Mouse (Mus musculus): ENCODE measurements at regions not wholly inside any gene's neighbourhood (a gene's known extent, or its start where the extent isn't known, plus 50 kb on each side); places are given as distances from the start of the nearest gene placed in this dataset.
"Not testable (repeated sequence)": the region's sequence is repeated elsewhere in the genome, so short reads cannot be mapped to it uniquely, and the experiment has no call there.

DNA sequence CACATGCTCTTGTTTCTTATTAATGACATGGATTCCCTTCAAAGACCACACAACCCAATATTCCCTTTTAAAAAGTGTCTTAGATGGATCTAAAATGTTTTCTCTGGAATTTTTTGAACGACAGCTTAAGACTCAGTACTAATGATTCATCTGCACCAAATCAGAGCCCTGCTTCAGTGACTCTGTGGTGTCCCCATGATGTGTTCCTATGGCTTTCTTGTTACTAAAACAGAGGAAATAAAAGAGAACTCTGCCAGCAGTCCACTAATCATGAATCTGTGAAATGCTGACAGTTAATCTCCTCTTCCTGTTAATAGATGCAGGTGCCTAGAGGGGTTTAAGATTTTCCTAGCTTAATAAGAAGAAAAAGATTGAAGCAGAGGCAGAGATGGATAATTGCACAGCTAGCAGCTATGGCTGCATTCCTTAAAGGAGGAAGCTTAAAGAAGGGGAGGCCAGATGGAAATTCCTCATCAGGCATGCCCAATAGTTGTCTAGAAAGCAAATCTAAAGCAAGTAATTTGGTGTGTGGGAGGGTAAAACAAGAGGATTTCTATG is 173.0 kb upstream of the Kcnj3 start:
- Histone ChIP-seq H3K36me3 (ENCODE audit: insufficient read depth, low read length) (no peaks in the 10 kb centered on the region), H3K4me1 (ENCODE audit: insufficient read depth, low read length) (no peaks in the 10 kb centered on the region), H3K27ac (ENCODE audit: low read length) (no peak overlapping the region), H3K9ac (replicated peaks; ENCODE audit: low read length) (no peak overlapping the region), H3K4me3 (ENCODE audit: low read length) (no peak overlapping the region), H3K4me2 (replicated peaks; ENCODE audit: low read depth, low read length) (no peak overlapping the region), H3K27me3 (ENCODE audit: insufficient read depth, low read length) (no peaks in the 10 kb centered on the region), H3K9me3 (ENCODE audit: low read length) (no peaks in the 10 kb centered on the region)
- no peak for ATAC-seq (ENCODE audit: low FRiP score, low TSS enrichment)
- WGBS = 79% methylated on average over 1 of the region's 1 CpGs

GRCm38 (mm10) chr2:55263847-55264449 is 171.8 kb upstream of the Kcnj3 start:
- 46% methylated on average over 1 of the region's 2 CpGs for WGBS
- Histone ChIP-seq H3K27me3 (ENCODE audit: insufficient read depth, low read length) (no peaks in the 10 kb centered on the region), H3K9me3 (ENCODE audit: low read length) (no peaks in the 10 kb centered on the region), H3K9ac (replicated peaks; ENCODE audit: low read length) (no peak overlapping the region), H3K4me3 (ENCODE audit: low read length) (no peak overlapping the region), H3K27ac (ENCODE audit: low read length) (no peak overlapping the region), H3K36me3 (ENCODE audit: insufficient read depth, low read length) (no peaks in the 10 kb centered on the region), H3K4me2 (replicated peaks; ENCODE audit: low read depth, low read length) (no peak overlapping the region), H3K4me1 (ENCODE audit: insufficient read depth, low read length) (no peaks in the 10 kb centered on the region)
- no peak for ATAC-seq (ENCODE audit: low FRiP score, low TSS enrichment)

DNA sequence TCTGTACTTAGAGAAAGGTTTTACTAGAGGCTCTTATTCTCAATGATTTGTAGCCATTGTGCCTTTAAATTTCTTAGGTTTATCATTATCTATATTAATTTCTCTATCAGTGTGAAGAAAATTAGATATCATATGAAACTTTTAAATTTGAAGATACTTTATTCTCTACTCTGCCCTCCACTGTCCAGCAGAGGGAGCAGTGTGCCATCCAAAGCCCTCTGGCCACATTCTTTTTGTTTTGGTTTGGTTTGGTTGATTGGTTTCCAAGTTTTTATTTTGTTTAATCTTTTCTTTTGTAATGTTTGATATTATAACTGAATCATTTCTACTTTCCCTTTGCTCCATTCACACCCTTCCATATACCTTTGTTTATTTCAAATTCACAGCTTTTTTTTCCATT is 129.4 kb upstream of the Kcnj3 start:
- H3K27me3 ChIP-seq (ENCODE audit: insufficient read depth, low read length) = no peaks in the 10 kb centered on the region
- ATAC-seq (ENCODE audit: low FRiP score, low TSS enrichment) = no peak
- no peak overlapping the region for H3K9ac ChIP-seq (replicated peaks; ENCODE audit: low read length)
- H3K4me2 ChIP-seq (replicated peaks; ENCODE audit: low read depth, low read length) = no peak overlapping the region
- H3K4me1 ChIP-seq (ENCODE audit: insufficient read depth, low read length) = no peaks in the 10 kb centered on the region
- H3K4me3 ChIP-seq (ENCODE audit: low read length) = no peak overlapping the region
- no peak overlapping the region for H3K27ac ChIP-seq (ENCODE audit: low read length)
- no peaks in the 10 kb centered on the region for H3K36me3 ChIP-seq (ENCODE audit: insufficient read depth, low read length)
- no peaks in the 10 kb centered on the region for H3K9me3 ChIP-seq (ENCODE audit: low read length)

DNA sequence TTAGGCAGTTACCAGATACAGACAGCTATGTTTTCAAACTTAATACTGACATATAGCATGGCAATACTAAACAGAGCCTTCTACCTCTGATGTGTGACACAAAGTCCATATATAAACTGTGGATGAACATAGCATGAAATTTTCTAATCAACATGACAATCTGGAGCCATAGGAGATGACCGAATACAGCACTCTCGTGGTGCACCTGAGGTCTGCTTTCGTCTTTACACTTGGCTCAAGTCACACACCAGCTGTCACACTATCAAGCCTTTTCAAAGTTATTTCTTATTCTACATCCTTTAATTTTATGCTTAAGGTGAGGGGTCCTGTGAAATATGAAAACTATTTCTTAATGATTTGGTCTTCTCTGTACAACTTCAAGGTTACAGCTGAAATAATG is 120.1 kb upstream of the Kcnj3 start:
- H3K9ac ChIP-seq (replicated peaks; ENCODE audit: low read length) = no peak overlapping the region
- H3K4me3 ChIP-seq (ENCODE audit: low read length) = no peak overlapping the region
- H3K9me3 ChIP-seq (ENCODE audit: low read length) = no peaks in the 10 kb centered on the region
- ATAC-seq (ENCODE audit: low FRiP score, low TSS enrichment) = no peak
- no peaks in the 10 kb centered on the region for H3K4me1 ChIP-seq (ENCODE audit: insufficient read depth, low read length)
- no peaks in the 10 kb centered on the region for H3K36me3 ChIP-seq (ENCODE audit: insufficient read depth, low read length)
- H3K27me3 ChIP-seq (ENCODE audit: insufficient read depth, low read length) = no peaks in the 10 kb centered on the region
- no peak overlapping the region for H3K4me2 ChIP-seq (replicated peaks; ENCODE audit: low read depth, low read length)
- no peak overlapping the region for H3K27ac ChIP-seq (ENCODE audit: low read length)
- 89% methylated on average over 3 of the region's 3 CpGs for WGBS

DNA sequence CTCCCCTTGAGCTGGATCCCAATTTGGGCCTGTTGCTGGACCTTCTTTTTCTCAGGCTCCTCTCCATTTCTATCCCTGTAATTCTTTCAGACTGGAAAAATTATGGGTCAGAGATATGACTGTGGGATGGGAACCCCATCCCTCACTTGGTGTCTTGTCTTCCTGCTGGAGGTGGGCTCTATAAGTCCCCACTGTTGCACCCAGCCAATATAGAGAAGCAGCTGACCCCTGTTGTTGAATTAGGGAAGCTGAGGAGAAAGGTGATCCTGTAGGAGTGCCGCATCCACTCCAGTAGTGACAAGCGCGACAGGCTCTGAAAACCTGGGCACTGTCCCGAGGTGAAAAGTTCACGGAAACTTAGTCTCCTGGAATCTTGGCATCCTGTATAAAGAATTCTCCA is 81.7 kb upstream of the Kcnj3 start:
- not testable (repeated sequence) for H3K27me3 ChIP-seq (ENCODE audit: insufficient read depth, low read length); H3K4me1 ChIP-seq (ENCODE audit: insufficient read depth, low read length); H3K4me3 ChIP-seq (ENCODE audit: low read length); H3K9me3 ChIP-seq (ENCODE audit: low read length); H3K27ac ChIP-seq (ENCODE audit: low read length); H3K4me2 ChIP-seq (replicated peaks; ENCODE audit: low read depth, low read length); H3K9ac ChIP-seq (replicated peaks; ENCODE audit: low read length); H3K36me3 ChIP-seq (ENCODE audit: insufficient read depth, low read length)
- 55% methylated on average over 5 of the region's 5 CpGs for WGBS
- peak; percentile 67 for ATAC-seq (ENCODE audit: low FRiP score, low TSS enrichment)

Measured in kidney, embryonic 16.5 days (tissue).